Mouse (Mus musculus) hindbrain, embryonic 16.5 days (tissue): Measurements from ENCODE around the gene Wdpcp. TPM values are rescaled to one million over a fixed set of nuclear protein-coding genes. Genes with fewer than 3 reads are reported as not detected.

Experiments used
- ATAC-seq: fragments of 200-750 bp; cut with Nextera tagmentation; 2 replicates; pipeline ENCODE4 v1.8.0; 2017; ENCODE audit warnings: moderate TSS enrichment, moderate library complexity
- H3K27ac ChIP-seq: fragments of 300-500 bp; sonication (generic); 2 replicates; pipeline ENCODE4 v1.5.1; 2014; ENCODE audit warnings: low read depth, mild to moderate bottlenecking, control low read depth, low read length, moderate library complexity
- H3K27me3 ChIP-seq: fragments of 300-500 bp; sonication (generic); replicated peaks from 2 replicates; pipeline ENCODE4 v1.6.1; 2014; ENCODE audit warnings: low read length; ENCODE audit not compliant: control insufficient read depth, insufficient read depth
- H3K36me3 ChIP-seq: fragments of 300-500 bp; sonication (generic); 2 replicates; pipeline ENCODE4 v1.6.1; 2014; ENCODE audit warnings: mild to moderate bottlenecking, low read length, moderate library complexity, mixed read lengths; ENCODE audit not compliant: control insufficient read depth, insufficient read depth
- H3K4me1 ChIP-seq: fragments of 300-500 bp; sonication (generic); 2 replicates; pipeline ENCODE4 v1.6.1; 2014; ENCODE audit warnings: low read depth, low read length; ENCODE audit not compliant: control insufficient read depth, insufficient read depth
- H3K4me2 ChIP-seq: fragments of 300-500 bp; sonication (generic); 2 replicates; pipeline ENCODE4 v1.6.1; 2014; ENCODE audit warnings: mild to moderate bottlenecking, low read length, control low read depth, moderate library complexity
- H3K4me3 ChIP-seq: fragments of 300-500 bp; sonication (generic); 2 replicates; pipeline ENCODE4 v1.5.1; 2014; ENCODE audit warnings: mild to moderate bottlenecking, low read length, control low read depth, moderate library complexity
- H3K9ac ChIP-seq: fragments of 300-500 bp; sonication (generic); 2 replicates; pipeline ENCODE4 v1.6.1; 2014; ENCODE audit warnings: low read depth, mild to moderate bottlenecking, control low read depth, low read length, moderate library complexity
- H3K9me3 ChIP-seq: fragments of 300-500 bp; sonication (generic); 2 replicates; pipeline ENCODE4 v1.6.1; 2014; ENCODE audit warnings: mild to moderate bottlenecking, low read length, moderate library complexity; ENCODE audit not compliant: control insufficient read depth
- WGBS: fragments of 180-500 bp; shearing (Covaris S2); extraction: QIAGEN DNeasy Blood & Tissue Kit; methylation state at CpG from one replicate; pipeline ENCODE4 v1.1.7; 2014; 5-methylcytosine and 5-hydroxymethylcytosine counted together
- polyA plus RNA-seq: library from polyadenylated mRNA; unstranded; fragments of >200 nt; fragmentation: Nextera tagmentation; extraction: Ambion mirVana; gene quantifications from 2 replicates; pipeline ENCODE4 v1.2.1, GENCODE M21; 2015

Gene Wdpcp
- polyA plus RNA-seq, 1 experiment from 2014 or later: 11.4 TPM

DNA sequence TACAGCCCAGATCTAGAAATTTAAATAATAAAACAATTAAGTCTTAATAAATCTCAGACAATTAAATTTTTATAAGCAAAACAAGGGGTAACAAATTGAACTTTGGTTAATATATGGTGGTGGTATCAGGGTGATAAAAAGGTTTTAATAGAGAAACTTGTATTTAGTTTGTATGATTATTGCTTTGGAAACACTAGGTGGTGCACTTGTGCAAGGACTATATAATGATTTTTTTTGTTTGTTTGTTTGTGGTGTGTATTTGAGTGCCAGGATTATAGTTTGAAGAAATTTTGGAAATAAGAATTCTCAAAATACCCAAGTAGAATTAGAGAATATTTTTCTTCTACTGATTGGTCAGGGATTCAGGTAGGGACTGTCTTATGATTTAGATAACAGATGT lies 43.9 kb downstream of the Wdpcp start:
- H3K27me3 ChIP-seq: no peaks in the 10 kb centered on the region
- H3K4me1 ChIP-seq: no peaks in the 10 kb centered on the region
- no peak overlapping the region for H3K27ac ChIP-seq
- no peak overlapping the region for H3K9ac ChIP-seq
- no peaks in the 10 kb centered on the region for H3K9me3 ChIP-seq
- no peaks in the 10 kb centered on the region for H3K36me3 ChIP-seq
- ATAC-seq: no peak
- no peak overlapping the region for H3K4me2 ChIP-seq
- H3K4me3 ChIP-seq: no peak overlapping the region

DNA sequence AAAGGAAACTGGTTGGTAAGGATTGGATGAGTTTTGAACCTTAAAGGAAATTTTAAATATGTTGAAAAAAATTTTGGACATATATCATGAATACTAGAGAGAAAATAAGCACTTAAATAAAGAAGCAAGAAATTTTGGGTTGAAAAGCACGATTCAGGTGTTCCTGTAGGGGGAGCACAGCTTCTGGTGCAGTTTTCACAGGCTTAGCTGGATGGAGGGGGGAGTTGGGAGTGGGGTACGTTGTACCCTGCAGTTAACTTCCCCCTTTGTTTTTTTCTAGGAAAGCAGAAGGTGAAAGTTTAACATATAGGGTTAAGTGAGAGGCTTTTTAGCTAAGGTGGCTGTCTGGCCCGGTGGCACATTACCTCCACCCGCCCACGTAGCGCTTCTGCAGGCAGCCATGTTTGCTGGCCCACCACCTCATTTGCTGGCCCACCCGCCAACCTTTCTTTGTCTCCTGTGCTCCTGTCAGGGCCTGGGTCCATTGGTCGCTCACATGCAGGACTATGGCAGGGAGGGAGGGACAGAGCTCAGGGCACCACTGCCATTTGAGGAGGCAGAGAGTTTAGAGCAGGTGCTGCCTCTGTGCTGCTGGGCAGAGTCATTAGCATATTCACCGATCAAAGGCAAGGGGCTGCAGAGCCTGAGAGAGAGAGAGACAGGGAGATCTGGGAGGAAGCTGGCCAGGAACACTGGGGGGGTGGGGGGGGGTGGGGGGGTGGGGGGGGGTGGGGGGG lies 62.3 kb downstream of the Wdpcp start:
- no peak overlapping the region for H3K27ac ChIP-seq
- 67% methylated on average over 9 of the region's 9 CpGs for WGBS
- no peak for ATAC-seq
- H3K9me3 ChIP-seq: no peaks in the 10 kb centered on the region
- H3K9ac ChIP-seq: no peak overlapping the region
- no peaks in the 10 kb centered on the region for H3K4me1 ChIP-seq
- H3K4me2 ChIP-seq: no peak overlapping the region
- H3K27me3 ChIP-seq: no peaks in the 10 kb centered on the region
- H3K4me3 ChIP-seq: no peak overlapping the region
- no peaks in the 10 kb centered on the region for H3K36me3 ChIP-seq

DNA sequence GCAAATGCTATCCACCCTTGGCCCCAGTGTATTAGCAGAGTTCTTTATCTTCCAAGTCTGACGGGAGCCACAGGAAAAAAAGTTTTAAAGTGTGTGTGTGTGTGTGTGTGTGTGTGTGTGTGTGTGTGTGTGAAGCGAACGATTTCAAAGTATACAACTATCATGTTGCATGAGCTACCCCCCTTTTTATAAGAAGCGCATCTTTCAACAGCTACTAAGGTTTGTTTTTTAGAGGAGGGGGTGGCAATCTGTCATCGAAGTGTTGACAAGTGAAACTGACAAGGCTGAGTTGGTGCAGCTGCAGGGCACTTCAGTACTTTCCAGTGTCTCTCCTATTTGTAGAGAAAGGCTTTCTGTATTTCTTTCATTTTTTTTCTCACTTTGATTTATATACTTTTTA lies 66.3 kb downstream of the Wdpcp start:
- 80% methylated on average over 5 of the region's 5 CpGs for WGBS
- no peak overlapping the region for H3K4me3 ChIP-seq
- ATAC-seq: no peak
- H3K36me3 ChIP-seq: no peaks in the 10 kb centered on the region
- H3K4me2 ChIP-seq: no peak overlapping the region
- no peak overlapping the region for H3K9ac ChIP-seq
- H3K9me3 ChIP-seq: no peaks in the 10 kb centered on the region
- H3K4me1 ChIP-seq: no peaks in the 10 kb centered on the region
- no peaks in the 10 kb centered on the region for H3K27me3 ChIP-seq
- no peak overlapping the region for H3K27ac ChIP-seq

DNA sequence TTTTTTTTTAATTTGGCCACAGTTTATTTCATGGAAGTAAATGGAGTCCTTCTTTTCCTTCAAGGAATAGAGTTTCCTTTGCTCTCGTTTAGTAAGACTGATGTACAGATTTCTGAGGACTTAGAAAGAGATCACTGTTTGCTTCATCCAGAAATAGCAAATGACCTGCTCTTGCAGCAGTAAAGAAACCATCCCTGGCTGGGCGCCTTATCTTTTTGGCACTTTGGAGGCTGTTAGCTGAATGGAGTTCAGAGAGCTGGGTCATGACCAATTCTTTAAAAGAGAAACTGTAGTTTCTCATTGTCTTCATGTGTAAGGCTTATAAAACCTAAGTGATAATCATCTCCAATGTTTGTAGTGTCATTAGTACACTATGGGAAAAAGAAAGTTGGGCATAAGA lies 67.5 kb downstream of the Wdpcp start:
- H3K27ac ChIP-seq: no peak overlapping the region
- H3K27me3 ChIP-seq: no peaks in the 10 kb centered on the region
- no peak overlapping the region for H3K9ac ChIP-seq
- H3K4me3 ChIP-seq: no peak overlapping the region
- no peak for ATAC-seq
- no peaks in the 10 kb centered on the region for H3K36me3 ChIP-seq
- H3K4me2 ChIP-seq: no peak overlapping the region
- 81% methylated on average over 2 of the region's 2 CpGs for WGBS
- H3K4me1 ChIP-seq: no peaks in the 10 kb centered on the region
- no peaks in the 10 kb centered on the region for H3K9me3 ChIP-seq

DNA sequence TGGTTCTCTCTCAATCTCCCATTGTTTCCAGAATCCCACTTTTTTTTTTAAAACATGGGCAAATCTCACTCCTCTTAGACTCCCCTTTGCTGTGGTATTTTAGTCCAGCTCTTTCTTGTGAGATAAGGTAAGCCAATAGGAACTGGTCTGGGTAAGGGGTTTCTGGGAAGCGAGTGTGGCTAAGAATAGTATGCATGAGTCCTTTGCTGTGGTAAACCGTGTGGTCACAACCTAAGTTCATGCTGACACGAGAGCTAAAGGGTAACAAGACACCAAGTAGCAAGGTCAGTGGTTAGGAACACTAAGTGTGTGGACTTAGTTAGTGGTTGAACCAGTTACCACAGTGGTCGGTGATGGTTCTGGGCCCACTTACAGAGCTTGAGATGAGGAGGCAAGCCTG lies 72.2 kb downstream of the Wdpcp start:
- Histone ChIP-seq H3K4me3 (no peak overlapping the region), H3K4me1 (no peaks in the 10 kb centered on the region), H3K27ac (no peak overlapping the region), H3K4me2 (no peak overlapping the region), H3K27me3 (no peaks in the 10 kb centered on the region), H3K36me3 (no peaks in the 10 kb centered on the region), H3K9me3 (no peaks in the 10 kb centered on the region), H3K9ac (no peak overlapping the region)
- WGBS: 76% methylated on average over 4 of the region's 4 CpGs
- ATAC-seq: no peak

DNA sequence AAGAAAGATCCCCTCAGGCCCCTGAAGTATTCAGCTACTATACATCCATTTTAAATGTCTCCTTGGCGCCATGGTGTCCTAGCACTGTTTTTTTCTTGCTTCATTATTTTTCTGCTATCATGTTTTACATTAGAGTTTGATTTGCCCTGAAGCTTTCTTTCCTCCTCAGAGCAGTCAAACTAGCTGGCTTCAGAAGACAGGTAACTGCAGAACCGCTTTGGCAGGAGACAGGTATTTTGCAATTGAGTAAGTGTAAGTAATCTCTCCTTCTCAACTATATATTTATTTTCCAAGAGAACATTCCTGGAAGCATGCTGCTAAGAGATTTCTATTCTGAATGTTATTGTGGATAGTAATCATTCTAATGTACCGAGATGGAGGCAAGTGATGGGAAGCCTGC lies 74.1 kb downstream of the Wdpcp start:
- Histone ChIP-seq H3K36me3 (no peaks in the 10 kb centered on the region), H3K9ac (no peak overlapping the region), H3K9me3 (no peaks in the 10 kb centered on the region), H3K4me2 (no peak overlapping the region), H3K4me1 (no peaks in the 10 kb centered on the region), H3K27ac (no peak overlapping the region), H3K27me3 (no peaks in the 10 kb centered on the region), H3K4me3 (no peak overlapping the region)
- WGBS: 77% methylated on average over 3 of the region's 3 CpGs
- ATAC-seq: no peak

DNA sequence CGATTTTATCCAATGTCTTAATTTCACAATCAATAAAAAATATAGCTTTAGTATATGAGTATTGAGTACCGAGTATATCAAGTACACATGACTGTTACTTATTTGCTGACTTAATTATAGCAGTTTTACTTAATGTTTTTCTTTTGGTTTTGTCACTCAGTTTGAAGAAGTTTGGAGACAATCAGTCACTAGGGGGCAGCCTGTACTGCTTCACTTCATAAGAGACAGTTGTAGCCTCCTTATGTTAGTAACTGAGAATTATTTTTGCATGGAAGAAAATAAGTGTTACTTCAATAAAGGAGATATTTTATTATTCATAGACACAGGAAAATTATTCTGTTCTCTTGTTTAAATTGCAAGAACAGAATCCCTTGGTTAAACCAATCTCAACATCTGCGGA lies 87.0 kb downstream of the Wdpcp start:
- no peak overlapping the region for H3K4me3 ChIP-seq
- H3K9ac ChIP-seq: no peak overlapping the region
- no peaks in the 10 kb centered on the region; the same call in 1 of the 2 replicates for H3K36me3 ChIP-seq
- no peak for ATAC-seq
- H3K4me1 ChIP-seq: no peaks in the 10 kb centered on the region
- no peak overlapping the region for H3K27ac ChIP-seq
- H3K9me3 ChIP-seq: no peaks in the 10 kb centered on the region
- 76% methylated on average over 3 of the region's 3 CpGs for WGBS
- no peaks in the 10 kb centered on the region for H3K27me3 ChIP-seq
- no peak overlapping the region for H3K4me2 ChIP-seq

DNA sequence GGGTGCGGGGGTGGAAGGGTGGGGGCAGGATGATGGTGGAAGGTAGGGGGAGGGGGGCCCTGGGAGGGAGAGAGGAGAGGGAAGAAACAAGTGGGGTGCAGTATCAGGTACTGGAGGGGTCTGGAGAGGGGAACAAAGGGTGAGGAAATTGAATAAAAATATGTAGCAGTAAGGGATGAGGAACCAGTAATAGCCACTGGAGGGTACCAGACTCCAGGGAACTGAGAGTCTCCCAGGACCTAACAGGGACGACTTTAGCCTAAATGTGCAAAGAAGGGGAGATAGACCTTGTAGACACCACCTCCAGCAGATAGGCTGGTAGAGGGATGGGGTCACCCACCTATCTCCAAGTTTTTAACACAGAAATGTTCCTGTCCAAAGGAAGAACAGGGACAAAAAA lies 105.0 kb downstream of the Wdpcp start:
- Histone ChIP-seq H3K36me3 (no peaks in the 10 kb centered on the region), H3K27me3 (no peaks in the 10 kb centered on the region), H3K9ac (no peak overlapping the region), H3K4me3 (no peak overlapping the region), H3K4me1 (no peaks in the 10 kb centered on the region), H3K4me2 (no peak overlapping the region), H3K9me3 (no peaks in the 10 kb centered on the region), H3K27ac (no peak overlapping the region)
- WGBS: 75% methylated on average over 2 of the region's 2 CpGs
- ATAC-seq: no peak

DNA sequence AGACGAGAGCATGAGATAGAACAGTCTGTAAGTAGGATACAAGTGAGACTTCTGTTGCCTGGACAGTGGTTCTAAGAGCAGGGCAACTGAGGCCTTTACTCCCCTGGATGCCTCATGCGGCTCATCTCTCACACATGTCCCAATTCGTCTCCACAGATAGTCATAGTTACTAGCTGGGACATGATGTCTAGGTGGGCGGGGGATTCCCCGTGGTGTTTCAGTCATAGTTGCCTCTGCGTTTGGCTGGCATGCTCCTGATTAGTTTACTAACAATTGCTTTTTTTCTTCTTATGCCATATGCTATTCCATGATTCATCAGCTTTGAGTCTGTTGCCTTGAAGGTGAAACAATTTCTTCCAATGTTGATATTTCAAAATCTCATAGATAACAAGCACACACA lies 116.4 kb downstream of the Wdpcp start:
- no peaks in the 10 kb centered on the region for H3K9me3 ChIP-seq
- ATAC-seq: no peak
- H3K4me3 ChIP-seq: no peak overlapping the region
- no peaks in the 10 kb centered on the region for H3K4me1 ChIP-seq
- no peak overlapping the region for H3K4me2 ChIP-seq
- no peaks in the 10 kb centered on the region for H3K27me3 ChIP-seq
- WGBS: 78% methylated on average over 6 of the region's 6 CpGs
- H3K36me3 ChIP-seq: no peaks in the 10 kb centered on the region
- no peak overlapping the region for H3K27ac ChIP-seq
- no peak overlapping the region for H3K9ac ChIP-seq

DNA sequence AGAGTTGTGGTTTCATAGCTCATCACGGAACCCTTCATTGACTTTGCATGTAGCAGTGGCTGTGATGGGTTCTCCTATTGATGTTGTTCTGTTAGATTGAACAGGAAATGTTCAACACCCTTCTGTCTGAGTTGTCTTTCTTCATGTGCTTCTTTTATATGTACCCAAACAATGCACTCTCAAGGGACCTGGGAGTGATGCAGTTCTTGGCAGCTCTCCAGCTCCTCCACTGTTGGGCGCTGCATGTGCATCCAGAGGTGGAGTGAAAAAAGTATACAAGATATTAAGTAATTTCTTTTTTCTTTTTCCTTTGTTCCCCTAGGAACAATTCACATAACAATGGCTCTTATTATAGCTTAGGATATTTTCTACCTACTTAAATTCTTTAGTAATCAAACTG lies 118.7 kb downstream of the Wdpcp start:
- no peaks in the 10 kb centered on the region for H3K36me3 ChIP-seq
- ATAC-seq: no peak
- 68% methylated on average over 2 of the region's 2 CpGs for WGBS
- no peak overlapping the region for H3K4me3 ChIP-seq
- no peaks in the 10 kb centered on the region for H3K9me3 ChIP-seq
- H3K9ac ChIP-seq: no peak overlapping the region
- H3K4me2 ChIP-seq: no peak overlapping the region
- H3K4me1 ChIP-seq: no peaks in the 10 kb centered on the region
- H3K27ac ChIP-seq: no peak overlapping the region
- no peaks in the 10 kb centered on the region for H3K27me3 ChIP-seq
